Mouse (Mus musculus) urinary bladder, postnatal 10 days (tissue): ENCODE data around the gene Arpc1b.

Source experiments
- DNase-seq: peaks from one replicate; pipeline ENCODE4 v3.0.0; 2022; ENCODE audit warnings: low spot score

Arpc1b gene

GRCm38 (mm10) chr5:145165184-145165583 is 51.2 kb downstream of the Arpc1b start:
- no peak for DNase-seq

GRCm38 (mm10) chr5:145166536-145167305 is 52.7 kb downstream of the Arpc1b start, which contains the start of the genes Ptcd1 and Cpsf4:
TSS of gene Ptcd1 (minus strand) at chr5:145167108.
TSS of gene Cpsf4 (plus strand) at chr5:145167213.
- DNase-seq: peak; percentile 93

- DNase-seq: no peak
Measured at GRCm38 (mm10) chr5:145167306-145167661, 53.3 kb downstream of the Arpc1b start.

GRCm38 (mm10) chr5:145178461-145178980 is 64.5 kb downstream of the Arpc1b start:
- DNase-seq: no peak
